Mouse (Mus musculus) hindbrain, postnatal 0 days (tissue): Measurements from ENCODE around the gene Gm47841. TPM values are rescaled to one million over a fixed set of nuclear protein-coding genes. Genes with fewer than 3 reads are reported as not detected.

ENCODE experiments used
- ATAC-seq: fragments of 200-750 bp; cut with Nextera tagmentation; 2 replicates; pipeline ENCODE4 v1.8.0; 2017; ENCODE audit warnings: mild to moderate bottlenecking, moderate TSS enrichment, moderate library complexity
- DNase-seq: peaks from one replicate; pipeline ENCODE4 v3.0.0-alpha.2; 2015; ENCODE audit warnings: low spot score
- H3K27ac ChIP-seq: fragments of 300-500 bp; sonication (generic); 2 replicates; pipeline ENCODE4 v1.5.1; 2014; ENCODE audit warnings: mild to moderate bottlenecking
- H3K27me3 ChIP-seq: fragments of 300-500 bp; sonication (generic); 2 replicates; pipeline ENCODE4 v1.6.1; 2014; ENCODE audit warnings: low read length, mixed read lengths; ENCODE audit not compliant: insufficient read depth
- H3K36me3 ChIP-seq: fragments of 300-500 bp; sonication (generic); 2 replicates; pipeline ENCODE4 v1.6.1; 2014; ENCODE audit warnings: low read length, mixed read lengths; ENCODE audit not compliant: insufficient read depth
- H3K4me1 ChIP-seq: fragments of 300-500 bp; sonication (generic); 2 replicates; pipeline ENCODE4 v1.6.1; 2014; ENCODE audit warnings: antibody characterized with exemption, low read length, mixed read lengths; ENCODE audit not compliant: insufficient read depth
- H3K4me2 ChIP-seq: fragments of 300-500 bp; sonication (generic); 2 replicates; pipeline ENCODE4 v1.6.1; 2014; ENCODE audit warnings: low read depth, mild to moderate bottlenecking, low read length, moderate library complexity, mixed read lengths
- H3K4me3 ChIP-seq: fragments of 300-500 bp; sonication (generic); 2 replicates; pipeline ENCODE4 v1.5.1; 2014; ENCODE audit warnings: low read length
- H3K9ac ChIP-seq: fragments of 300-500 bp; sonication (generic); replicated peaks from 2 replicates; pipeline ENCODE4 v1.6.1; 2014; ENCODE audit warnings: mild to moderate bottlenecking, low read length, moderate library complexity, mixed read lengths
- H3K9me3 ChIP-seq: fragments of 300-500 bp; sonication (generic); 2 replicates; pipeline ENCODE4 v1.6.1; 2016; ENCODE audit warnings: low read length, mixed read lengths
- CTCF ChIP-seq: IDR thresholded peaks from 2 replicates; pipeline ENCODE4 v1.5.1; 2016; ENCODE audit warnings: antibody characterized with exemption, control low read depth, low read depth
- WGBS: fragments of 180-500 bp; shearing (Covaris S2); extraction: QIAGEN DNeasy Blood & Tissue Kit; methylation state at CpG from one replicate; pipeline ENCODE4 v1.1.7; 2014; 5-methylcytosine and 5-hydroxymethylcytosine counted together
- polyA plus RNA-seq: library from polyadenylated mRNA; unstranded; fragments of >200 nt; fragmentation: Nextera tagmentation; extraction: Ambion mirVana; gene quantifications from 2 replicates; pipeline ENCODE4 v1.2.1, GENCODE M21; 2015
- total RNA-seq: library from RNA; depleted of rRNA; stranded (reverse); fragments of >200 nt; gene quantifications from 2 replicates; pipeline ENCODE4 v1.2.3, GENCODE M21; 2014

Gm47841 gene
- total and polyA plus RNA-seq, 2 experiments from 2014 or later = not detected

DNA sequence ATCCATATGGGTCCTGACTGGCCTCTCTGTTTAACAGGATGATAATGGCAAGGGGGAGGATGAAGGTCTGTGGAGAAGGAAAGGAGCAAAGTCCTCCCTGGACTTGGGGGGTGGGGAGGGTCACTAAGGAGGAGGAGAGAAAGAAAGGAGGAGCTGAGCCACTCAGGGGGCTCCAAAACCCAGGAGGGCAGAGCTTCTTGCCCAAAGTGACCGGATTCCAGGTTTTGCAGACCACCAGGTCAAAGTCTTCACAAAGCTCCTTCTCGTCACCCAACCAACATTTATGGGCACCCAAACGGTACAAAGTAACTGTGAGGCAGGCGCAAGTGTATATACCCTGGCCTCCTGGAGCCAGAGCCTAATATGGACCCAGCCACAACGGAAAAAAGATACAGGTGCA lies 28.5 kb upstream of the Gm47841 start:
- Histone ChIP-seq H3K4me1 (peaks cover 15% of the 10 kb centered on the region), H3K9me3 (no peaks in the 10 kb centered on the region), H3K9ac (peak overlapping the region; percentile 41; the same call in 1 of the 2 replicates), H3K36me3 (no peaks in the 10 kb centered on the region), H3K27ac (peak overlapping the region; percentile 79), H3K27me3 (no peaks in the 10 kb centered on the region), H3K4me3 (peak overlapping the region; percentile 65), H3K4me2 (peak overlapping the region; percentile 74)
- ATAC-seq = no peak
- no peak for DNase-seq
- 40% methylated on average over 5 of the region's 5 CpGs for WGBS
- no peak for TF ChIP-seq CTCF

DNA sequence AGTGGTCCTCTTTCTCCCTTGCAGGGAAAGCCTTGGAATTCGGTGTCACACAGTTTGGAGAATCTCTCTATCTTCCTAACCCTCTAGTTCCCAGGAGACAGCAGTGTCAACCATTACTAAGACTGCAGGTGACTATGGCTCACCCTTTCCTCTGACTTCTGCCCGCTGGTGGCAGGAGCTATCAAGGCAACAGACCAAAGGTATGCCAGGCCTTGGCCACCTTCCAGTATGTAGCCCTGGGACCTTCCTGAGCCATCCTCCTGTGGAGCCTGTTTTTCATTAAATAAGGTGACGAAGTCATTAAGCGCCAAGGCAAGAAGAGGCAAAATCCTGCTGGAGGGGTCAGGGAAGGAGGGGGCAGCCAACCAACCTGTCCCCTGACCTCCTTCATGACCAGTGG lies 28.0 kb upstream of the Gm47841 start:
- 57% methylated on average over 4 of the region's 4 CpGs for WGBS
- H3K4me1 ChIP-seq = peaks cover 16% of the 10 kb centered on the region
- no peaks in the 10 kb centered on the region for H3K27me3 ChIP-seq
- no peak overlapping the region for H3K27ac ChIP-seq
- H3K4me3 ChIP-seq = no peak overlapping the region
- H3K4me2 ChIP-seq = no peak overlapping the region
- no peak for TF ChIP-seq CTCF
- no peaks in the 10 kb centered on the region for H3K36me3 ChIP-seq
- H3K9me3 ChIP-seq = no peaks in the 10 kb centered on the region
- ATAC-seq (no peak), DNase-seq (no peak)
- H3K9ac ChIP-seq = no peak overlapping the region

GRCm38 (mm10) chr15:101074067-101074466 lies 26.9 kb upstream of the Gm47841 start:
- Histone ChIP-seq H3K27me3 (no peaks in the 10 kb centered on the region), H3K4me2 (no peak overlapping the region), H3K9ac (no peak overlapping the region), H3K4me3 (no peak overlapping the region), H3K4me1 (peaks cover 18% of the 10 kb centered on the region), H3K9me3 (no peaks in the 10 kb centered on the region), H3K36me3 (no peaks in the 10 kb centered on the region), H3K27ac (no peak overlapping the region)
- no peak for ATAC-seq
- WGBS = 49% methylated on average over 5 of the region's 5 CpGs
- no peak for TF ChIP-seq CTCF
- DNase-seq = peak; percentile 49

- Histone ChIP-seq H3K4me3 (no peak overlapping the region), H3K36me3 (no peaks in the 10 kb centered on the region), H3K4me2 (no peak overlapping the region), H3K27me3 (no peaks in the 10 kb centered on the region), H3K4me1 (peaks cover 23% of the 10 kb centered on the region), H3K9ac (no peak overlapping the region), H3K27ac (no peak overlapping the region), H3K9me3 (no peaks in the 10 kb centered on the region)
- ATAC-seq = no peak
- DNase-seq = no peak
- WGBS = 56% methylated on average over 2 of the region's 2 CpGs
- TF ChIP-seq CTCF = no peak
Observed at GRCm38 (mm10) chr15:101072736-101073135, 25.5 kb upstream of the Gm47841 start.

DNA sequence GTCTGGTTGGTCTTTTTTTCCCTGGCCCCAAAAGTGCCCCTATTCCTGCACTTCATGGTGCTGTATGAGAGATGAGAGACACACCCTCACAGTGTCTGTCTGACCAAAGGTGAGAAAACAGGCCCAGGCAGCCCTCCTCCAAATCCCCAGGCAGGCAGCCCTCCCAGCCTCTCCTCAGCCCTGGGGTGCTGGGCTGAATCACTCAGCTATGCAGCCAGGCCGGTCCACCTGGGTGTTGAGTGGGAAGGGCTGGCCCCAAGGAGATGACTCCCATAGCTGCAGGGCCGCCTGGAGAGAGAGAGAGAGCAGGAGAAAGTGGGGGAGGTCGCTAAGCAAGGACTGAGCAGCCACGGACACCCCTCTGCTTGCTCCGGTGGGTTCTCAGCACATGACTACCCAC lies 23.6 kb upstream of the Gm47841 start:
- Histone ChIP-seq H3K4me3 (no peak overlapping the region), H3K27me3 (no peaks in the 10 kb centered on the region), H3K36me3 (no peaks in the 10 kb centered on the region), H3K9ac (no peak overlapping the region), H3K4me2 (no peak overlapping the region), H3K27ac (no peak overlapping the region), H3K9me3 (no peaks in the 10 kb centered on the region), H3K4me1 (peaks cover 12% of the 10 kb centered on the region; the same call in 1 of the 2 replicates)
- ATAC-seq (no peak), DNase-seq (no peak)
- WGBS = 65% methylated on average over 5 of the region's 5 CpGs
- no peak for TF ChIP-seq CTCF

- WGBS = 53% methylated on average over 9 of the region's 9 CpGs
- H3K4me3 ChIP-seq = no peak overlapping the region
Observed at GRCm38 (mm10) chr15:101069641-101070190, 22.5 kb upstream of the Gm47841 start.

GRCm38 (mm10) chr15:101068671-101069070 lies 21.5 kb upstream of the Gm47841 start:
- Histone ChIP-seq H3K36me3 (no peaks in the 10 kb centered on the region), H3K27me3 (no peaks in the 10 kb centered on the region), H3K4me2 (no peak overlapping the region), H3K9me3 (no peaks in the 10 kb centered on the region), H3K4me3 (no peak overlapping the region), H3K4me1 (peaks cover 15% of the 10 kb centered on the region; the same call in 1 of the 2 replicates), H3K27ac (no peak overlapping the region), H3K9ac (no peak overlapping the region)
- DNase-seq (no peak), ATAC-seq (no peak)
- no peak for TF ChIP-seq CTCF
- 60% methylated on average over 4 of the region's 4 CpGs for WGBS

More at GRCm38 (mm10) chr15:101069641-101070190, 22.5 kb upstream of the Gm47841 start:
- H3K4me1 ChIP-seq = peaks cover 15% of the 10 kb centered on the region; the same call in 1 of the 2 replicates
- H3K36me3 ChIP-seq = no peaks in the 10 kb centered on the region
- H3K27ac ChIP-seq = no peak overlapping the region
- no peaks in the 10 kb centered on the region for H3K27me3 ChIP-seq
- no peak overlapping the region for H3K4me2 ChIP-seq
- ATAC-seq (no peak), DNase-seq (no peak)
- no peaks in the 10 kb centered on the region for H3K9me3 ChIP-seq
- H3K9ac ChIP-seq = no peak overlapping the region
- TF ChIP-seq CTCF = no peak
